Mouse (Mus musculus) neural tube, embryonic 15.5 days (tissue): ENCODE measurements at regions not wholly inside any gene's neighbourhood (a gene's known extent, or its start where the extent isn't known, plus 50 kb on each side); places are given as distances from the start of the nearest gene placed in this dataset.

Experiments
- ATAC-seq: fragments of 200-750 bp; cut with Nextera tagmentation; 2 replicates; pipeline ENCODE4 v1.8.0; 2017; ENCODE audit warnings: mild to moderate bottlenecking, moderate TSS enrichment, moderate library complexity; ENCODE audit not compliant: low FRiP score
- H3K27ac ChIP-seq: fragments of 300-500 bp; sonication (generic); replicated peaks from 2 replicates; pipeline ENCODE4 v1.5.1; 2015; ENCODE audit warnings: mild to moderate bottlenecking, inconsistent platforms
- H3K27me3 ChIP-seq: fragments of 300-500 bp; sonication (generic); replicated peaks from 2 replicates; pipeline ENCODE4 v1.6.1; 2015; ENCODE audit warnings: inconsistent platforms
- H3K36me3 ChIP-seq: fragments of 300-500 bp; sonication (generic); 2 replicates; pipeline ENCODE4 v1.6.1; 2015; ENCODE audit warnings: inconsistent platforms
- H3K4me1 ChIP-seq: fragments of 300-500 bp; sonication (generic); 2 replicates; pipeline ENCODE4 v1.6.1; 2015; ENCODE audit warnings: inconsistent platforms
- H3K4me2 ChIP-seq: fragments of 300-500 bp; sonication (generic); 2 replicates; pipeline ENCODE4 v1.6.1; 2015; ENCODE audit warnings: inconsistent platforms, mild to moderate bottlenecking, moderate library complexity
- H3K4me3 ChIP-seq: fragments of 300-500 bp; sonication (generic); replicated peaks from 2 replicates; pipeline ENCODE4 v1.5.1; 2015; ENCODE audit warnings: mild to moderate bottlenecking, inconsistent platforms
- H3K9ac ChIP-seq: fragments of 300-500 bp; sonication (generic); replicated peaks from 2 replicates; pipeline ENCODE4 v1.6.1; 2015; ENCODE audit warnings: mild to moderate bottlenecking, inconsistent platforms
- H3K9me3 ChIP-seq: fragments of 300-500 bp; sonication (generic); replicated peaks from 2 replicates; pipeline ENCODE4 v1.6.1; 2016; ENCODE audit warnings: inconsistent platforms
- WGBS: fragments of 180-500 bp; shearing (Covaris S2); methylation state at CpG from one replicate; pipeline ENCODE4 v1.1.7; 2015; ENCODE audit warnings: mixed read lengths; 5-methylcytosine and 5-hydroxymethylcytosine counted together

DNA sequence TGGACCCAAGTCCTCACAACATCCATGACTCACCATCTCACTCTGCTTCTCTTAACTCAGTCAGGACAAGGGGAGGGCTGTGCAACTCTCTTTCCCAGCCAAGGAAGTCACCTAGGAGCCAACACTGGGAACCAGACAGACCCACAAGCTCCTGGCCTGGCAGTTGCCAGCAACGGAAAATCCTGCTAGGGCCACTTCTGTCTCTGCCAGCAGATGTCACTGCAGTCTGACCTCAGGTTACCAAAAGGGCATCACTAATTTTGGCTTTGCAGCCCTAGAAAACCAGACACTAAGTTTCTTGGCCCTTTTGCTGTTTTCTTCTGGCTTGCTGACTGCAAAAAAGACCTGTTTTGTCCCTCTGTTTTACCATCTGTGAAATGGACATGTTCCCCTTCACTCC lies 302.3 kb downstream of the H2al1j start:
- 18% methylated on average over 1 of the region's 1 CpGs for WGBS
- Histone ChIP-seq H3K27ac (no peak overlapping the region), H3K4me3 (no peak overlapping the region), H3K27me3 (no peaks in the 10 kb centered on the region; the same call in 1 of the 2 replicates), H3K4me2 (no peak overlapping the region), H3K9ac (no peak overlapping the region), H3K9me3 (no peaks in the 10 kb centered on the region), H3K4me1 (peaks cover 16% of the 10 kb centered on the region), H3K36me3 (no peaks in the 10 kb centered on the region)
- ATAC-seq = no peak

DNA sequence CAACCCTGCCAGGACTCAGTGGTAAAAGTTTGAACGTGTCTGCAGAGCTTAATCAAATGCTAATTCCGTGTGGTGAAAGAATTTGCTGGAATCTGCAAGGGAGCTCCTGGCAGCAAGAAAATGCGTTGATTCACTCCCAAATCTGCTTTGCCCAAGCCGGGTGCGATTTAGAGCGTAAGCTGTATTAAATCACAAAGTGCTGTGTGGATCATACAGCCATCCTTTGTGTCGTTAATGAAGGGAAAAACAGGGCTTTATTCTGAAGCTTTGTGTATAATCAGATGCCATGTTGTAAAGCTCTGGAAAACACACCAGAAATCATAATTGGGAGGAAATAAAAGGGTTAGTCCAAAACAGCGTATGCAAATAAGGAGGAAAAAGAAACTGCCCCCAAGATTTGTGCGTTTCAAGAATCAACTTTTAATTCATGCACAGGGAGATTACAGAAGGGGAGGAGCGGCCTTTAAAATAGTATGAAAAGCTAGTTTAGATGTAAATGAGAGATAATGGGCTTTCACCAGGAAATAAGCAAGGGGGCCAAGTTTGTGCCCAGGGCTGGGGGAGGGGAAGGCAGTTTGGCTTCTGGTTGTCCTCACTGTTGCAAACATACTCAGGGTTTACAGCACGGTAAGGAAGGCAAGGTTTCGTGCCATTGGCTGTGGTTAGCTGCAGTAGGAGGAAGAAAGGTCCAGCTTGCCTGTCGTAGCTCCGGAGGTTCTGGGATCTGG lies 303.7 kb downstream of the H2al1j start:
- Histone ChIP-seq H3K4me3 (no peak overlapping the region), H3K4me1 (peaks cover 16% of the 10 kb centered on the region), H3K9me3 (no peaks in the 10 kb centered on the region), H3K4me2 (peak overlapping the region; percentile 44), H3K36me3 (no peaks in the 10 kb centered on the region), H3K9ac (no peak overlapping the region), H3K27ac (no peak overlapping the region), H3K27me3 (no peaks in the 10 kb centered on the region; the same call in 1 of the 2 replicates)
- ATAC-seq = peak; percentile 63; the same call in 1 of the 2 replicates
- 20% methylated on average over 14 of the region's 14 CpGs for WGBS

DNA sequence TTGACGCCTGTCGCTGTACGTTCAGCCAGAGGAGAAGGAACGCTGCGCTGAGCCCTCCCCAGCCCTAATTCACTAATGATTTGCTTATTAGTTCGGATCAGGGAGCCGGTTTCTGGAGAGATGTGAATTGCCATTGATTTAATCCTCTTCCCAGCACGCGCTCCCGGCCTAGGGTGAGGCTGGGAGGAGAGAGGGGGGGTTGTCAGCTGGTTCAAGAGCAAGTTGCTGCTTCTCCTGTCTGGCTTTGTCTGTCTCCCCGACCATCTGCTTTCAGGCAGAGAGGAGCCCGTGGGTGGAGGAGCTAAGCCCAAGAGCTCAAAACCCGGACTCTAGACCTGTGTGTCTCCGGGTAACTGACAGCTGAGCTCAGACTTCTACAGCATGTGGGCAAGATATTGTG lies 304.4 kb downstream of the H2al1j start:
- Histone ChIP-seq H3K9ac (no peak overlapping the region), H3K27me3 (no peaks in the 10 kb centered on the region; the same call in 1 of the 2 replicates), H3K36me3 (no peaks in the 10 kb centered on the region), H3K4me1 (peaks cover 16% of the 10 kb centered on the region), H3K27ac (no peak overlapping the region), H3K9me3 (no peaks in the 10 kb centered on the region), H3K4me2 (peak overlapping the region; percentile 44), H3K4me3 (no peak overlapping the region)
- peak; percentile 21; the same call in 1 of the 2 replicates for ATAC-seq
- WGBS = 18% methylated on average over 14 of the region's 14 CpGs

DNA sequence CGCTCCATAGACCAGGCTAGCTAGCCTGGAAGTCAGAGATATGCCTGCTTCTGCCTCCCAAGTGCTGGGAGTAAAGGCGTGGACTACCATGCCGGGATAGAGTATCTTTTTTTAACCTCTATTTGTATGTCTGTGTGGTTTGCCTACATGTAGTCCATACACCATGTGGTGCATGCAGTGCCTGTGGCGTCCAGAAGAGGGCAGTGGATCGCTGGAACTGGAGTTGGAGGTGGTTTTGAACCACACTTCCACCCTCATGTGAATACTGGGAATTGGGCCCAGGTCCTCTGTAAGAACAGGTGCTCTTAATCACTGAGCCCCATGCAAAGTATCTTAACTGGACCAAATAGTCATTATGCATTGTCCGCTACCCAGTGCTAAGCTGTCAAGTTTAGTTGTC lies 306.2 kb downstream of the H2al1j start:
- Histone ChIP-seq H3K4me3 (no peak overlapping the region), H3K27ac (no peak overlapping the region), H3K4me2 (no peak overlapping the region), H3K9me3 (no peaks in the 10 kb centered on the region), H3K4me1 (peaks cover 16% of the 10 kb centered on the region), H3K27me3 (0 out of 2 replicates have a peak, but pooled peaks cover 2% of the 10 kb centered on the region), H3K36me3 (no peaks in the 10 kb centered on the region), H3K9ac (no peak overlapping the region)
- ATAC-seq = no peak
- 64% methylated on average over 6 of the region's 6 CpGs for WGBS

DNA sequence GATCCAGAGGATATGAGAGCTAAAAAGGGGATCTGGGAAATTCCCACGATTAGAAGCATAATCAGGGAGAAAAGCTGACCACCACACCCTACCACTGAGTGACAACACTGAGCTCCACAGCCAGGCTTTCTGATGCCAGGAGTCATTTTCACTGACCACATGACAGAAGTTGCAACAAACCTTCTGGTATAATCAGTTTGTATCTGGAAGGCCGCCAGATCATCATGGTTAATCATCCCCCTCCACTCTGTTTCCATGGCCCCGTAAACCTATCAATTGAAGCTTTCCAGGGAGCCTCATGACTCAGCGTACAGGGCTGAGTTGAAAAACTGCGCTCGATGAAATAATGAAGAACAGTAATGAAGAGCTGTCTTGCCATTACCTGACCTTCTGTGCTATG lies 316.9 kb downstream of the H2al1j start:
- no peak for ATAC-seq
- Histone ChIP-seq H3K4me1 (no peaks in the 10 kb centered on the region), H3K27ac (no peak overlapping the region), H3K4me2 (no peak overlapping the region), H3K9ac (no peak overlapping the region), H3K36me3 (no peaks in the 10 kb centered on the region), H3K27me3 (no peaks in the 10 kb centered on the region), H3K9me3 (no peaks in the 10 kb centered on the region), H3K4me3 (no peak overlapping the region)
- 64% methylated on average over 6 of the region's 6 CpGs for WGBS

DNA sequence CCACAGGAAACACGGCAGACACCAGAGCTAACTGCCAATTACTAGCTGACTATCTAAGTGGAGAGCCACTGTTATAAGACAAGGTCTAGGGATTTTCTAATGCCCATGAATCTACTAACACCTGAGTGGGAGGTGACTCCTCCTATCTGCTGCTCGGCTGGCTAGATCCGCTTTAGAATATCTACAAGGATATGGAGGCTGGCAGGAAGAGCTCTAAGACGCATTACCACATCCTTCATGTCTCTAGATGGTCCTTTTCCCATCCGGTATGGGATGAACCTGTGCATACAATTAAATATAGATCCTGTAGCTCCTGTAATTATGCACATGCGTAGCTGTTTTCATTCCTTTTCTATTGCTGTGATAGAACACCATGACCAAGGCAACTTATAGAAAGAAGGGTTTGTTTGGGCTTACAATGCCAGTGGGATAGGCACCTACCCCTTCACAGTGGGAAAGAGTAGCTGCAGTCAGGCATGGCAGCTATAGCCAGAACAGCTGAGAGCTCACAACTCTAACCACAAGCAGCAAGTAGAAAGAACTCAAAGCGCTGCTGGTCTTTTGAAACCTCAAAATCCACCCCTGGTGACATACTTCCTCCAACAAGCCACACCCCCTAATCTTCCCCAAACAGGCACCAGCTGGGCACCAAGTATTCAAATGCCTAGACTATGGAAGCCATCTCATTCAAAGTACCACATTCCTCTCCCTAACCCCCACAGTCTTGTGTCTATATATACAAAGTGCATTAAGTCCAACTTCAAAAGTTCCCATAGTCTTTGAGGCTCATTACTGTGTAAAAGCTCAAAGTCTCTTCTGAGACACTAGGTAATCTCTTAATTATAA lies 319.3 kb downstream of the H2al1j start:
- no peaks in the 10 kb centered on the region for H3K36me3 ChIP-seq
- H3K4me3 ChIP-seq = no peak overlapping the region
- no peak for ATAC-seq
- no peaks in the 10 kb centered on the region for H3K27me3 ChIP-seq
- 81% methylated on average over 7 of the region's 7 CpGs for WGBS
- H3K4me2 ChIP-seq = no peak overlapping the region
- H3K9ac ChIP-seq = no peak overlapping the region
- no peaks in the 10 kb centered on the region for H3K9me3 ChIP-seq
- no peak overlapping the region for H3K27ac ChIP-seq
- H3K4me1 ChIP-seq = no peaks in the 10 kb centered on the region

DNA sequence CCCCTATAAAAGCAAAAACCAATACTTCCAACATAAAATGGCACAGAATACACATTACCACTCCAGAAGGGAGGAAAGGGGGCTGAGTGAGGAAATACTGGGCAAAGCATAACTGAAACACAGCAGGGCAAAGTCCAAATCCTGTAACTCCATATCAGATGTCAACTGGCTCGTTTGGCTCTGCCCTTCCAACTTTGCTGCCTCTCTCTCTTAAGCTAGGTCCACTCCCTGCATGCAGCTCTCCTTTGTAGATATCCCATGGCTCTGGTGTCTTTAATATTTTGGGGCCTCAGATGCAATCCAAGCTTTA lies 319.9 kb downstream of the H2al1j start:
- no peaks in the 10 kb centered on the region for H3K9me3 ChIP-seq
- H3K4me2 ChIP-seq = no peak overlapping the region
- H3K9ac ChIP-seq = no peak overlapping the region
- WGBS = 81% methylated on average over 1 of the region's 1 CpGs
- H3K27ac ChIP-seq = no peak overlapping the region
- no peaks in the 10 kb centered on the region for H3K4me1 ChIP-seq
- no peaks in the 10 kb centered on the region for H3K27me3 ChIP-seq
- ATAC-seq = no peak
- H3K4me3 ChIP-seq = no peak overlapping the region
- H3K36me3 ChIP-seq = no peaks in the 10 kb centered on the region

DNA sequence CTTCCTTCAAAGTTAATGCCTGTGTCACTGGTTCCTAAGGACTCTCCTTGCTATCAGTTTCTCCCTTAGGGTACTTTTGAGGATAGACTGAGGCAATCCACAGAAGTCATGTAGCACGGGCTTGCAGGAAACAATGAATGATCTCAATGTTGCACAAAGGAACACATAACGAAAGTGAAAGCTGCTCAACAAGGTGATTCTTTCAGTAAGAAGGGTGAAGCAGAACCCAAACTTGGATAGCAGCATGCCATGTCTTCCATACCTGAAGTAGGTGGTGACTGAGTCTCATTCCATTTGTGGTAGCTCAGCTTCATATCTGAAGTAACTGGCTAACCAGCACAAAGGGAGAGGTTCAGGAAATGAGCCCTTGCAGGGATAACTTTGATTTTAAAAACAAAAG lies 325.7 kb downstream of the H2al1j start:
- Histone ChIP-seq H3K27me3 (0 out of 2 replicates have a peak, but pooled peaks cover 6% of the 10 kb centered on the region), H3K4me1 (peaks cover 5% of the 10 kb centered on the region; the same call in 1 of the 2 replicates)
- 94% methylated on average over 2 of the region's 2 CpGs for WGBS

DNA sequence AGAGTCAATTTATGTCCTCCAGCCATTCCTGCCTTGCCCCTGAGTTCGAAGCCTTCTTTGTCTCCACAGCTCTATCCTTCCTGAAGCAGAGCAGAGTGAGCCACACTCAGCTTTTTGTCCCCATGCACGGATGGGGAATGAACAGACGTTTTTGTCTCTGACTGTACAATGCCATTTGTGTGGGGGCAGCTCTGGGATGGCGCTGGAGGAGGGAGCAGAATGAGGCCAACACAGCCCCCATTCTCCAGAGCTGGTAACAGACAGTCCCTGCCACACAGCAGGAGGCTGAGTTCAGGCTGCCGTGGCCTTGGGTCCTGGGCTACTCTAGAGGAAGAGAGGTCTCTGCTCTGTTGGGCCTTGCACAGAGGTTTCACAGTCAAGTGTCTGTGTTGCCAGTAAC lies 327.4 kb downstream of the H2al1j start:
- Histone ChIP-seq H3K4me1 (peaks cover 5% of the 10 kb centered on the region; the same call in 1 of the 2 replicates), H3K36me3 (no peaks in the 10 kb centered on the region), H3K9me3 (no peaks in the 10 kb centered on the region), H3K27ac (no peak overlapping the region), H3K9ac (no peak overlapping the region), H3K4me3 (no peak overlapping the region), H3K4me2 (no peak overlapping the region), H3K27me3 (0 out of 2 replicates have a peak, but pooled peaks cover 6% of the 10 kb centered on the region)
- no peak for ATAC-seq
- 33% methylated on average over 5 of the region's 5 CpGs for WGBS

More for the DNA sequence above, 325.7 kb downstream of the H2al1j start:
- H3K36me3 ChIP-seq = no peaks in the 10 kb centered on the region
- H3K27ac ChIP-seq = no peak overlapping the region
- H3K4me2 ChIP-seq = no peak overlapping the region
- ATAC-seq = no peak
- H3K9me3 ChIP-seq = no peaks in the 10 kb centered on the region
- H3K4me3 ChIP-seq = no peak overlapping the region
- H3K9ac ChIP-seq = no peak overlapping the region

DNA sequence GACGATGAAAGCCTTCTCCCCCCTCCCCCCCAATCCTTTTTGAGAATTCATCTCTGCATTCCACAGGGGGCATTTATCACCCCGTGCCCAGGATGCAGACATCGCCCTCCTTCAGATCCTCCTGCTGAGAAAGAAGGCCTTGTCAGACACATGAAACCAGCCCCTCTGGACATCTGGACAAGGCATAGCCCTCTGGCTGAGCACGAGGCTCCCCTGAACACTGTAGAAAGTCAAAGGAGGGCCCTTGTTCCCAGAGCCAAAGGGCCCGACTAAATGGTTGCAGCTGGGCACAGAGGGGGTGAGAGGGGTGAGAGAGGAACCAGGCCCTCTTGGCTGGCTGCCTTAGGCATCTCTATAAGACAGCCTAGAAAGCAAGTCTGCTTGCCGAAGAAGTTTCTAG lies 327.8 kb downstream of the H2al1j start:
- Histone ChIP-seq H3K4me3 (no peak overlapping the region), H3K4me1 (peaks cover 5% of the 10 kb centered on the region; the same call in 1 of the 2 replicates), H3K4me2 (no peak overlapping the region), H3K36me3 (no peaks in the 10 kb centered on the region), H3K27ac (no peak overlapping the region), H3K9ac (no peak overlapping the region), H3K27me3 (0 out of 2 replicates have a peak, but pooled peaks cover 6% of the 10 kb centered on the region), H3K9me3 (no peaks in the 10 kb centered on the region)
- peak; percentile 38; the same call in 1 of the 2 replicates for ATAC-seq
- WGBS = 46% methylated on average over 6 of the region's 6 CpGs

DNA sequence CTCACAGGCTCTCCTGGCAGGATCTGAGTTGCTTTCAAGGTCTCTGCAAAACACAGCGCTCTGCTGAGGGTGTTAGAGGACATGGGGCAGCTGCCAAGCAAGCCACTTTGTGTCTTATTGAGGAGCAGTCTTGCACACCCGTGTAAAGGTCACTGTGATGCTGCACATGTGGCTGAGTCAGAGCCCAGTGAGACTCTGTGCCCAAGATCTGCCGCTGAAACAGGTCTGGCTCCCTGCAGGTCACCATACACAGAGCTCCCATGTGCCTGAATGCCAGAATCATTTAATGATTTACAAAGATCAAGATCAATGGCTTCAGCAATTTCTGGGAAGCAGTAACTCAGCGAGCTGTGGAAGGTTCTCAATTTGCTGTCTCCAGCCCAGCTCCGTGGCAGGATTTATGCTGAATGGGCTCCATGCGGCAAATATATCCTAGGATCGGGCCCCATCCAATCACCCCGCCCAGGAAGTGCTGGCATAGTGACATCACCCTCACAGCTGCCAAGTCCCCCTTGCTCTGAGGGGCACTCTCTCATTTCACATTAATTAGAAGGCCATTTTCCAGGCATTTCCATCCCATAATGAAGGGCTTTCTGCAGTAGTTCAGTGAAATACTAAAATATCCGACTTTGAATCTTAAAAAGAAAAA lies 330.1 kb downstream of the H2al1j start:
- Histone ChIP-seq H3K4me2 (no peak overlapping the region), H3K9ac (no peak overlapping the region), H3K27ac (no peak overlapping the region), H3K36me3 (no peaks in the 10 kb centered on the region), H3K4me1 (peaks cover 5% of the 10 kb centered on the region; the same call in 1 of the 2 replicates), H3K9me3 (no peaks in the 10 kb centered on the region), H3K4me3 (no peak overlapping the region), H3K27me3 (0 out of 2 replicates have a peak, but pooled peaks cover 12% of the 10 kb centered on the region)
- WGBS = 44% methylated on average over 9 of the region's 9 CpGs
- no peak; the same call in 1 of the 2 replicates for ATAC-seq
